Mouse (Mus musculus): ENCODE data around the gene Sell. TPM values are rescaled to one million over a fixed set of nuclear protein-coding genes. Genes with fewer than 3 reads are reported as not detected.

The Sell gene
- total RNA-seq, 1 experiment from 2014 or later = 176 TPM

- peak in 1 of 2 experiments; percentile 39; a peak in 2 of 4 replicates for ATAC-seq (replicated peaks in 1 of 2; ENCODE audit: insufficient read depth in 1 of 2, low FRiP score in 2 of 2, low TSS enrichment in 1 of 2, low read depth in 1 of 2, poor library complexity in 2 of 2, severe bottlenecking in 2 of 2)
Measured at GRCm38 (mm10) chr1:164114947-164115493, 53.2 kb downstream of the Sell start, which contains the start of gene Selp. Gene Selp, plus strand, starts transcription at chr1:164115264.

GRCm38 (mm10) chr1:164115647-164116046, 53.9 kb downstream of the Sell start:
- no peak for ATAC-seq (replicated peaks in 1 of 2; ENCODE audit: insufficient read depth in 1 of 2, low FRiP score in 2 of 2, low TSS enrichment in 1 of 2, low read depth in 1 of 2, poor library complexity in 2 of 2, severe bottlenecking in 2 of 2)

GRCm38 (mm10) chr1:164117869-164118268, 56.1 kb downstream of the Sell start:
- ATAC-seq (replicated peaks in 1 of 2; ENCODE audit: insufficient read depth in 1 of 2, low FRiP score in 2 of 2, low TSS enrichment in 1 of 2, low read depth in 1 of 2, poor library complexity in 2 of 2, severe bottlenecking in 2 of 2) = no peak

- no peak for ATAC-seq (replicated peaks in 1 of 2; ENCODE audit: insufficient read depth in 1 of 2, low FRiP score in 2 of 2, low TSS enrichment in 1 of 2, low read depth in 1 of 2, poor library complexity in 2 of 2, severe bottlenecking in 2 of 2)
Measured at GRCm38 (mm10) chr1:164119892-164120776, 58.4 kb downstream of the Sell start.

- ATAC-seq (replicated peaks in 1 of 2; ENCODE audit: insufficient read depth in 1 of 2, low FRiP score in 2 of 2, low TSS enrichment in 1 of 2, low read depth in 1 of 2, poor library complexity in 2 of 2, severe bottlenecking in 2 of 2) = no peak
Measured at GRCm38 (mm10) chr1:164120777-164121158, 59.0 kb downstream of the Sell start.

- ATAC-seq (replicated peaks in 1 of 2; ENCODE audit: insufficient read depth in 1 of 2, low FRiP score in 2 of 2, low TSS enrichment in 1 of 2, low read depth in 1 of 2, poor library complexity in 2 of 2, severe bottlenecking in 2 of 2) = no peak
Measured at GRCm38 (mm10) chr1:164123836-164124235, 62.1 kb downstream of the Sell start.

- ATAC-seq (replicated peaks in 1 of 2; ENCODE audit: insufficient read depth in 1 of 2, low FRiP score in 2 of 2, low TSS enrichment in 1 of 2, low read depth in 1 of 2, poor library complexity in 2 of 2, severe bottlenecking in 2 of 2) = no peak
Measured at GRCm38 (mm10) chr1:164130013-164130412, 68.2 kb downstream of the Sell start.

- no peak for ATAC-seq (replicated peaks in 1 of 2; ENCODE audit: insufficient read depth in 1 of 2, low FRiP score in 2 of 2, low TSS enrichment in 1 of 2, low read depth in 1 of 2, poor library complexity in 2 of 2, severe bottlenecking in 2 of 2)
Measured at GRCm38 (mm10) chr1:164132609-164133008, 70.8 kb downstream of the Sell start.

Other genes starting within 250 kb of the Sell start
- gene Scyl3, start 132.9 kb upstream of the Sell start, total RNA-seq (2017) = 17.0 and 17.4 TPM in 2 replicates
- 18.5 and 22.2 TPM in 2 replicates for gene BC055324, start 67.2 kb upstream of the Sell start, total RNA-seq (2017)
- gene Mettl18, start 67.1 kb upstream of the Sell start, total RNA-seq (2017) = 14.0 and 24.2 TPM in 2 replicates
- not detected in 2 replicates for gene Sele, start 13.7 kb upstream of the Sell start, total RNA-seq (2017)
- gene Selp, start 53.3 kb downstream of the Sell start, total RNA-seq (2017) = 4.6 and 5.0 TPM in 2 replicates
- 1.2 and 5.4 TPM in 2 replicates for gene F5, start 89.9 kb downstream of the Sell start, total RNA-seq (2017)
- 2.8 and 3.4 TPM in 2 replicates for gene Slc19a2, start 187.1 kb downstream of the Sell start, total RNA-seq (2017)
- 46.7 and 48.4 TPM in 2 replicates for gene Ccdc181, start 213.6 kb downstream of the Sell start, total RNA-seq (2017)
- 46.6 and 55.8 TPM in 2 replicates for gene Nme7, start 242.1 kb downstream of the Sell start, total RNA-seq (2017)
- 41.2 and 56.4 TPM in 2 replicates for gene Blzf1, start 245.5 kb downstream of the Sell start, total RNA-seq (2017)